8 mouse cellular contexts compared by ENCODE assay signal in genomic region chr13:93304251-93305001, GRCm38 (mm10). TPM values are rescaled to one million over a fixed set of nuclear protein-coding genes. Genes with fewer than 3 reads are reported as not detected.
DNase-seq lines count a peak whose midpoint lies in the region; ATAC-seq and TF ChIP-seq lines count a peak whose summit lies in the region.

No protein-coding gene starts in this region.

- no peaks in the 10 kb centered on the region for H3K9me3 ChIP-seq in forebrain, embryonic 13.5 days (replicated peaks)
- no peaks in the 10 kb centered on the region for H3K9me3 ChIP-seq in hindbrain, embryonic 14.5 days (ENCODE audit: control insufficient read depth, low read length)
- no peaks in the 10 kb centered on the region for H3K9me3 ChIP-seq in midbrain, embryonic 13.5 days

- H3K27ac ChIP-seq in forebrain, embryonic 13.5 days: peak overlapping the region; percentile 98
- H3K27ac ChIP-seq in hindbrain, embryonic 14.5 days: peak overlapping the region; percentile 99
- H3K27ac ChIP-seq in midbrain, embryonic 13.5 days: peak overlapping the region; percentile 98

- H3K4me1 ChIP-seq in lung, adult 2 months (ENCODE audit: control insufficient read depth, insufficient read depth, low read length): peaks cover 5% of the 10 kb centered on the region
- H3K4me1 ChIP-seq in forebrain, embryonic 13.5 days: peaks cover 49% of the 10 kb centered on the region
- H3K4me1 ChIP-seq in hindbrain, embryonic 14.5 days (replicated peaks; ENCODE audit: control insufficient read depth, insufficient read depth, low read length): peaks cover 49% of the 10 kb centered on the region
- peaks cover 49% of the 10 kb centered on the region for H3K4me1 ChIP-seq in midbrain, embryonic 13.5 days (replicated peaks)

- H3K9ac ChIP-seq in forebrain, embryonic 13.5 days: peak overlapping the region; percentile 91
- H3K9ac ChIP-seq in hindbrain, embryonic 14.5 days: peak overlapping the region; percentile 92
- H3K9ac ChIP-seq in midbrain, embryonic 13.5 days (replicated peaks): peak overlapping the region; percentile 88

- TF ChIP-seq CTCF in lung, adult 2 months (IDR thresholded peaks at IDR 0.05; ENCODE audit: insufficient read depth, low read length): no peak

- intact Hi-C loops in left cerebral cortex, postnatal 4 days (cut with DNase I): loop anchor here (5.0 to 10.0 kb wide), 4 partner anchors 110 to 552 kb away; partner anchors contain the start of gene Tent2

- no peak; the same call in 1 of the 2 replicates for ATAC-seq in forebrain, embryonic 13.5 days
- ATAC-seq in hindbrain, embryonic 14.5 days (ENCODE audit: low FRiP score): peak; percentile 63
- ATAC-seq in midbrain, embryonic 13.5 days: peak; percentile 28; the same call in 1 of the 2 replicates

- peak overlapping the region; percentile 84 for H3K4me2 ChIP-seq in forebrain, embryonic 13.5 days
- peak overlapping the region; percentile 84 for H3K4me2 ChIP-seq in hindbrain, embryonic 14.5 days (replicated peaks)
- peak overlapping the region; percentile 74 for H3K4me2 ChIP-seq in midbrain, embryonic 13.5 days (replicated peaks)

- H3K36me3 ChIP-seq in forebrain, embryonic 13.5 days (ENCODE audit: poor library complexity, severe bottlenecking): no peaks in the 10 kb centered on the region
- no peaks in the 10 kb centered on the region for H3K36me3 ChIP-seq in hindbrain, embryonic 14.5 days (replicated peaks; ENCODE audit: control insufficient read depth, insufficient read depth)
- H3K36me3 ChIP-seq in midbrain, embryonic 13.5 days: no peaks in the 10 kb centered on the region

- DNase-seq in lung, adult 2 months: no peak
- DNase-seq in lung, postnatal 25 days (ENCODE audit: low spot score): no peak
- peak; percentile 37 for DNase-seq in adipocyte (ENCODE audit: low spot score)
- DNase-seq in hindbrain, embryonic 14.5 days (ENCODE audit: low spot score): peak; percentile 47
- DNase-seq in left cerebral cortex, postnatal 4 days: peak; percentile 17
- DNase-seq in urinary bladder, postnatal 10 days (ENCODE audit: low spot score): peak; percentile 20

- no peak for TF ChIP-seq POLR2A in lung, adult 2 months (IDR thresholded peaks at IDR 0.05; ENCODE audit: borderline replicate concordance, extremely low read depth, low read depth, low read length)

- WGBS in lung, adult 2 months: under 1% methylated on average over 63 of the region's 64 CpGs
- WGBS in forebrain, embryonic 13.5 days: under 1% methylated on average over 55 of the region's 64 CpGs
- WGBS in hindbrain, embryonic 14.5 days: under 1% methylated on average over 59 of the region's 64 CpGs
- under 1% methylated on average over 55 of the region's 64 CpGs for WGBS in midbrain, embryonic 13.5 days

- H3K27me3 ChIP-seq in forebrain, embryonic 13.5 days: no peaks in the 10 kb centered on the region
- no peaks in the 10 kb centered on the region for H3K27me3 ChIP-seq in hindbrain, embryonic 14.5 days (ENCODE audit: control insufficient read depth, insufficient read depth, low read length)
- no peaks in the 10 kb centered on the region for H3K27me3 ChIP-seq in midbrain, embryonic 13.5 days

- H3K4me3 ChIP-seq in lung, adult 2 months (replicated peaks; ENCODE audit: extremely low read depth, low read depth, low read length): peak overlapping the region; percentile 84
- peak overlapping the region; percentile 82 for H3K4me3 ChIP-seq in forebrain, embryonic 13.5 days
- H3K4me3 ChIP-seq in hindbrain, embryonic 14.5 days (replicated peaks; ENCODE audit: low read length): peak overlapping the region; percentile 94
- H3K4me3 ChIP-seq in midbrain, embryonic 13.5 days (replicated peaks): peak overlapping the region; percentile 83

RNA-seq across cellular contexts. Expression of gene Homer1, which starts 5.0 kb away (rescaled TPM):
- 1.9 and 2.0 TPM in 2 replicates for polyA plus RNA-seq in lung, adult 2 months (2012; rRNA removed)
- polyA plus RNA-seq in forebrain, embryonic 13.5 days (2015; fragmentation: Nextera tagmentation; extraction: Ambion mirVana): 9.9 and 10.2 TPM in 2 replicates
- polyA plus RNA-seq in hindbrain, embryonic 14.5 days (2014; fragmentation: Nextera tagmentation; extraction: Ambion mirVana): 18.5 and 19.9 TPM in 2 replicates
- 100 to 1,000 TPM; 120 to 125 TPM for total RNA-seq in left cerebral cortex, postnatal 4 days (2021)
- polyA plus RNA-seq in midbrain, embryonic 13.5 days (2015; fragmentation: Nextera tagmentation; extraction: Ambion mirVana): 9.6 and 10.0 TPM in 2 replicates

Comparison
In these comparisons a context has a peak if more than half of its experiments do, and no peak if none do; other contexts are left out.
1. DNase-seq: peak in adipocyte (single experiment), hindbrain, embryonic 14.5 days (single experiment), left cerebral cortex, postnatal 4 days (single experiment) and urinary bladder, postnatal 10 days (single experiment); none in lung, adult 2 months (single experiment) and lung, postnatal 25 days (single experiment).
2. Peak in every context shown above with its lines, with median percentiles within 50 percentile points of each other: H3K4me3 ChIP-seq, H3K27ac ChIP-seq, H3K4me2 ChIP-seq and H3K9ac ChIP-seq.